Mouse (Mus musculus) ES-E14 (cell line): Measurements from ENCODE around the gene Csnk1e. TPM values are rescaled to one million over a fixed set of nuclear protein-coding genes. Genes with fewer than 3 reads are reported as not detected.

ENCODE experiments used
- DNase-seq: peaks from one replicate; pipeline ENCODE4 v3.0.0-alpha.2; 2013; ENCODE audit warnings: low read depth, low spot score
- H3K27ac ChIP-seq: 2 replicates; pipeline ENCODE4 v1.5.1; 2012; ENCODE audit warnings: low read depth, mild to moderate bottlenecking, low read length, moderate library complexity, mixed read lengths; ENCODE audit not compliant: poor library complexity, insufficient read depth, severe bottlenecking
- H3K36me3 ChIP-seq: 2 replicates; pipeline ENCODE4 v1.6.1; 2012; ENCODE audit warnings: mild to moderate bottlenecking, low read length, moderate library complexity, mixed read lengths; ENCODE audit not compliant: control insufficient read depth, poor library complexity, insufficient read depth, severe bottlenecking
- H3K4me1 ChIP-seq, 2 experiments: fragments of 150-350 bp in 1 of 2; sonication (generic) in 1 of 2; 2 replicates each; pipeline ENCODE4 v1.6.1; 2012; ENCODE audit warnings: low read length in 2 of 2, mild to moderate bottlenecking in 1 of 2, mixed read lengths in 1 of 2; ENCODE audit not compliant: control insufficient read depth in 2 of 2, insufficient read depth in 2 of 2, poor library complexity in 1 of 2
- H3K4me3 ChIP-seq, 2 experiments: fragments of 150-350 bp in 1 of 2; sonication (generic) in 1 of 2; 2 replicates each; pipeline ENCODE4 v1.5.1; 2012; ENCODE audit warnings: low read length in 2 of 2, low read depth in 1 of 2, mild to moderate bottlenecking in 1 of 2, mixed read lengths in 1 of 2; ENCODE audit not compliant: insufficient read depth in 1 of 2, poor library complexity in 1 of 2, severe bottlenecking in 1 of 2
- H3K9ac ChIP-seq: 2 replicates; pipeline ENCODE4 v1.6.1; 2012; ENCODE audit warnings: low read depth, mild to moderate bottlenecking, low read length, mixed read lengths; ENCODE audit not compliant: poor library complexity, insufficient read depth, severe bottlenecking
- H3K9me3 ChIP-seq: fragments of 150-350 bp; sonication (generic); 2 replicates; pipeline ENCODE4 v1.6.1; 2012; ENCODE audit warnings: low read depth, mild to moderate bottlenecking, low read length; ENCODE audit not compliant: control insufficient read depth, insufficient read depth
- CHD2 ChIP-seq: IDR thresholded peaks from 2 replicates; pipeline ENCODE4 v1.6.1; 2014; ENCODE audit warnings: mild to moderate bottlenecking, low read depth, low read length, inconsistent platforms
- HCFC1 ChIP-seq: IDR thresholded peaks from 2 replicates; pipeline ENCODE4 v1.6.1; 2012; ENCODE audit warnings: low read length, inconsistent platforms, borderline replicate concordance; ENCODE audit not compliant: insufficient read depth
- MAFK ChIP-seq: IDR thresholded peaks from 2 replicates; pipeline ENCODE4 v1.6.1; 2014; ENCODE audit warnings: mild to moderate bottlenecking, low read depth, low read length, inconsistent platforms; ENCODE audit not compliant: insufficient read depth
- ZC3H11A ChIP-seq: IDR thresholded peaks from 2 replicates; pipeline ENCODE4 v1.6.1; 2012; ENCODE audit warnings: low read depth, mild to moderate bottlenecking, inconsistent platforms, low read length, borderline replicate concordance
- ZNF384 ChIP-seq: IDR thresholded peaks from 2 replicates; pipeline ENCODE4 v1.6.1; 2012; ENCODE audit warnings: low read depth, low read length, inconsistent platforms
- in situ Hi-C, 2 experiments: fragments of 600-800 bp; cut with MboI; formaldehyde crosslinking; loops; one replicate each; pipeline ENCODE4 v1.15.1; 2025; ENCODE audit warnings: low sequenced_read_pairs in 2 of 2, inconsistent platforms in 1 of 2; ENCODE audit not compliant: unreplicated experiment in 2 of 2
- total RNA-seq: library from RNA; depleted of rRNA; stranded (reverse); fragments of 300-350 nt; gene quantifications from 2 replicates; pipeline ENCODE4 v1.2.3, GENCODE M21; 2012; rRNA removed

Gene Csnk1e
- 72.8 and 82.0 TPM in 2 replicates for total RNA-seq

GRCm38 (mm10) chr15:79455106-79455810 is at the start of gene Csnk1e:
Csnk1e (minus strand) TSS chr15:79455566.
- H3K9ac ChIP-seq = peak within 1 kb of the TSS; percentile 64; the same call in 1 of the 2 replicates
- no peaks in the 10 kb centered on the region for H3K36me3 ChIP-seq
- TF ChIP-seq CHD2 (no peak), ZNF384 (no peak), ZC3H11A (no peak), MAFK (no peak), HCFC1 (no peak)
- no peaks in the 10 kb centered on the region for H3K9me3 ChIP-seq
- in situ Hi-C loops = no loop called here
- H3K4me3 ChIP-seq = peak within 1 kb of the TSS; percentile 34 to 67; a peak in 3 of 4 replicates
- H3K27ac ChIP-seq = 0 out of 2 replicates have a peak within 1 kb of the TSS, but pooled peaks have one; percentile 38
- H3K4me1 ChIP-seq = peaks cover 10 to 35% of the 10 kb centered on the region in 2 experiments; a peak in 3 of 4 replicates
- DNase-seq = no peak

GRCm38 (mm10) chr15:79504707-79505452 is 49.5 kb upstream of the Csnk1e start, which contains the start of gene Kcnj4:
Kcnj4 (minus strand) TSS chr15:79505241.
- Histone ChIP-seq H3K36me3 (no peaks in the 10 kb centered on the region), H3K9me3 (no peaks in the 10 kb centered on the region), H3K9ac (peak within 1 kb of the TSS; percentile 81), H3K4me3 (peak within 1 kb of the TSS; percentile 72 to 85), H3K4me1 (peaks cover 2 to 15% of the 10 kb centered on the region in 2 experiments; a peak in 2 of 4 replicates), H3K27ac (no peak within 1 kb of the TSS)
- no peak for DNase-seq
- in situ Hi-C loops = no loop called here
- no peak for TF ChIP-seq ZNF384
- TF ChIP-seq MAFK = no peak
- no peak for TF ChIP-seq HCFC1
- no peak for TF ChIP-seq ZC3H11A
- no peak for TF ChIP-seq CHD2

GRCm38 (mm10) chr15:79503438-79503837 is 48.1 kb upstream of the Csnk1e start:
- in situ Hi-C loops = no loop called here
- H3K9ac ChIP-seq = no peak overlapping the region
- H3K27ac ChIP-seq = no peak overlapping the region
- H3K4me1 ChIP-seq = peaks cover 2 to 20% of the 10 kb centered on the region in 2 experiments; a peak in 2 of 4 replicates
- TF ChIP-seq ZNF384 (no peak), ZC3H11A (no peak), HCFC1 (no peak), CHD2 (no peak), MAFK (no peak)
- no peaks in the 10 kb centered on the region for H3K36me3 ChIP-seq
- no peak for DNase-seq
- no peak overlapping the region for H3K4me3 ChIP-seq
- H3K9me3 ChIP-seq = no peaks in the 10 kb centered on the region

GRCm38 (mm10) chr15:79502891-79503341 is 47.5 kb upstream of the Csnk1e start:
- Histone ChIP-seq H3K9me3 (no peaks in the 10 kb centered on the region), H3K27ac (no peak overlapping the region), H3K36me3 (no peaks in the 10 kb centered on the region), H3K9ac (no peak overlapping the region), H3K4me3 (no peak overlapping the region; a peak in 1 of 4 replicates), H3K4me1 (peaks cover 2 to 20% of the 10 kb centered on the region in 2 experiments; a peak in 2 of 4 replicates)
- no peak for DNase-seq
- TF ChIP-seq ZC3H11A = no peak
- TF ChIP-seq MAFK = no peak
- TF ChIP-seq ZNF384 = no peak
- TF ChIP-seq CHD2 = no peak
- no peak for TF ChIP-seq HCFC1
- in situ Hi-C loops = no loop called here
